ENCODE assay signal across 18 mouse cellular contexts in the genomic region with DNA sequence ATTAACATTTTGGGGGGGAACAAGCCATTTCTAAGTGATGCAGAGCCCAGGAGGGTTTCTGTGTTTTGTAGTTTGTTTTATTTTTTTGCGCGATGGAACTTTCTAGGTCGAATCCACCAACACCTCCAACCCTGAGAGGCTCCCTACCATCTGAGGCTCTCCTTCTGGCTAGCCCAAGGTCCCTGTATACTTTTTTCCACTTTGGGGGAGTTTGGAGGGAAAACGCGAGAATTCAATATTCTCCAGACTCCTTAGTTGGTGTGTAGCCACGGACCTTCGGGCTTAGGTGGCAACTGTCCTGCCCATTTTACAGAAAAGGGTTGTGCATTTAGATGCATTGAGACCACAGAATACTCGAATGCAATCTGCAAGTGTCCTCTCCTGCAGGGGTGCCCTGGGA. TPM values are rescaled to one million over a fixed set of nuclear protein-coding genes. Genes with fewer than 3 reads are reported as not detected.
A peak's percentile ranks its signal among the peaks of the same experiment; 100 is the strongest.
DNase-seq lines count a peak whose midpoint lies in the region; ATAC-seq and TF ChIP-seq lines count a peak whose summit lies in the region.
"Had no signal": no experiment of that assay in that cellular context is flagged by ENCODE, and none has a peak within 500 bp of the region (broad histone marks: within the 10 kb centered on the region; RNA-seq: fewer than 3 reads in every experiment).

No protein-coding gene starts in this region.

- no peak overlapping the region for H3K27ac ChIP-seq in hindbrain, embryonic 10.5 days
- H3K27ac ChIP-seq in hindbrain, embryonic 16.5 days (ENCODE audit: low read depth, low read length), result no peak overlapping the region
- H3K27ac ChIP-seq in midbrain, embryonic 14.5 days (replicated peaks; ENCODE audit: low read depth, low read length), result no peak overlapping the region
- H3K27ac ChIP-seq in midbrain, postnatal 0 days (ENCODE audit: low read depth, low read length), result no peak overlapping the region
- H3K27ac ChIP-seq: embryonic facial prominence, embryonic 12.5 days; heart, embryonic 15.5 days; kidney, embryonic 15.5 days; liver, embryonic 15.5 days; lung, embryonic 15.5 days; stomach, embryonic 15.5 days had no signal

- H3K36me3 ChIP-seq in hindbrain, embryonic 10.5 days, result no peaks in the 10 kb centered on the region
- no peaks in the 10 kb centered on the region for H3K36me3 ChIP-seq in hindbrain, embryonic 16.5 days (ENCODE audit: control insufficient read depth, insufficient read depth, low read length)
- no peaks in the 10 kb centered on the region for H3K36me3 ChIP-seq in midbrain, embryonic 14.5 days (ENCODE audit: control insufficient read depth, insufficient read depth, low read length)
- H3K36me3 ChIP-seq in midbrain, postnatal 0 days (ENCODE audit: insufficient read depth, low read length), result no peaks in the 10 kb centered on the region
- H3K36me3 ChIP-seq: embryonic facial prominence, embryonic 12.5 days; heart, embryonic 15.5 days; kidney, embryonic 15.5 days; liver, embryonic 15.5 days; lung, embryonic 15.5 days; stomach, embryonic 15.5 days had no signal

- 4% methylated on average over 8 of the region's 8 CpGs for WGBS in hindbrain, embryonic 10.5 days
- 5% methylated on average over 8 of the region's 8 CpGs for WGBS in hindbrain, embryonic 16.5 days
- WGBS in midbrain, embryonic 14.5 days, result 6% methylated on average over 8 of the region's 8 CpGs
- WGBS in midbrain, postnatal 0 days, result 8% methylated on average over 8 of the region's 8 CpGs

- H3K4me1 ChIP-seq in hindbrain, embryonic 10.5 days (replicated peaks), result peaks cover 65% of the 10 kb centered on the region
- peaks cover 32% of the 10 kb centered on the region for H3K4me1 ChIP-seq in hindbrain, embryonic 16.5 days (ENCODE audit: control insufficient read depth, insufficient read depth, low read depth, low read length)
- H3K4me1 ChIP-seq in midbrain, embryonic 14.5 days (ENCODE audit: control insufficient read depth, insufficient read depth, low read length), result peaks cover 14% of the 10 kb centered on the region
- no peaks in the 10 kb centered on the region; the same call in 1 of the 2 replicates for H3K4me1 ChIP-seq in midbrain, postnatal 0 days (ENCODE audit: insufficient read depth, low read length)

- H3K9me3 ChIP-seq in hindbrain, embryonic 10.5 days, result no peaks in the 10 kb centered on the region
- no peaks in the 10 kb centered on the region for H3K9me3 ChIP-seq in hindbrain, embryonic 16.5 days (ENCODE audit: control insufficient read depth, low read length)
- H3K9me3 ChIP-seq in midbrain, embryonic 14.5 days (ENCODE audit: control insufficient read depth, low read length), result no peaks in the 10 kb centered on the region
- no peaks in the 10 kb centered on the region for H3K9me3 ChIP-seq in midbrain, postnatal 0 days (ENCODE audit: low read length)
- H3K9me3 ChIP-seq: embryonic facial prominence, embryonic 12.5 days; heart, embryonic 15.5 days; kidney, embryonic 15.5 days; liver, embryonic 15.5 days; lung, embryonic 15.5 days; megakaryocyte, embryonic 14.5 days; stomach, embryonic 15.5 days had no signal

- 0 out of 2 replicates have a peak overlapping the region, but pooled peaks have one; percentile 0 for H3K4me3 ChIP-seq in hindbrain, embryonic 10.5 days
- H3K4me3 ChIP-seq in hindbrain, embryonic 16.5 days (ENCODE audit: low read length), result no peak overlapping the region
- H3K4me3 ChIP-seq in midbrain, embryonic 14.5 days (replicated peaks; ENCODE audit: low read depth, low read length), result no peak overlapping the region
- no peak overlapping the region for H3K4me3 ChIP-seq in midbrain, postnatal 0 days (ENCODE audit: low read depth, low read length)
- H3K4me3 ChIP-seq: erythroblast, embryonic 14.5 days; liver, embryonic 15.5 days had no signal

- H3K4me2 ChIP-seq in hindbrain, embryonic 16.5 days (ENCODE audit: low read length), result no peak overlapping the region
- no peak overlapping the region for H3K4me2 ChIP-seq in midbrain, embryonic 14.5 days (ENCODE audit: low read length)
- H3K4me2 ChIP-seq in midbrain, postnatal 0 days (ENCODE audit: low read depth, low read length, poor library complexity, severe bottlenecking), result no peak overlapping the region

- H3K9ac ChIP-seq in hindbrain, embryonic 16.5 days (ENCODE audit: low read depth, low read length), result no peak overlapping the region
- no peak overlapping the region for H3K9ac ChIP-seq in midbrain, embryonic 14.5 days (replicated peaks; ENCODE audit: low read length)
- H3K9ac ChIP-seq in midbrain, postnatal 0 days (replicated peaks; ENCODE audit: low read length, poor library complexity, severe bottlenecking), result no peak overlapping the region
- H3K9ac ChIP-seq: embryonic facial prominence, embryonic 12.5 days; heart, embryonic 15.5 days; kidney, embryonic 15.5 days; liver, embryonic 15.5 days; lung, embryonic 15.5 days; stomach, embryonic 15.5 days had no signal

- H3K27me3 ChIP-seq in hindbrain, embryonic 10.5 days (ENCODE audit: insufficient read depth, poor library complexity, severe bottlenecking), result peaks cover 84% of the 10 kb centered on the region
- H3K27me3 ChIP-seq in hindbrain, embryonic 16.5 days (replicated peaks; ENCODE audit: control insufficient read depth, insufficient read depth, low read length), result peaks cover 24% of the 10 kb centered on the region
- peaks cover 77% of the 10 kb centered on the region for H3K27me3 ChIP-seq in midbrain, embryonic 14.5 days (ENCODE audit: control insufficient read depth, insufficient read depth, low read length)
- H3K27me3 ChIP-seq in midbrain, postnatal 0 days (ENCODE audit: insufficient read depth, low read length), result peaks cover 61% of the 10 kb centered on the region

- ATAC-seq in hindbrain, embryonic 16.5 days, result no peak
- no peak for ATAC-seq in midbrain, embryonic 14.5 days (ENCODE audit: low FRiP score, low TSS enrichment)
- no peak for ATAC-seq in midbrain, postnatal 0 days (ENCODE audit: low FRiP score)

- DNase-seq in cerebellum, adult 11-12 months, result peak; percentile 8
- no peak for DNase-seq in cerebellum, postnatal 25 days
- peak; percentile 28 for DNase-seq in hindbrain, embryonic 10.5 days (ENCODE audit: low spot score)
- DNase-seq in midbrain, embryonic 14.5 days, result peak; percentile 26
- no peak for DNase-seq in midbrain, postnatal 0 days (ENCODE audit: low spot score)
- DNase-seq in frontal cortex, postnatal 10 days (ENCODE audit: low spot score in 2 of 2), result no peak
- DNase-seq: kidney, adult 11 months had no signal

- no peak for TF ChIP-seq CTCF in midbrain, postnatal 0 days (IDR thresholded peaks at IDR 0.05)

RNA-seq across cellular contexts. Expression of a gene that starts 12.5 kb away (rescaled TPM):
- 0.68 and 6.8 TPM in 2 replicates for polyA plus RNA-seq in hindbrain, embryonic 10.5 days (2016; fragmentation: Nextera tagmentation; extraction: Ambion mirVana)
- polyA plus RNA-seq in hindbrain, embryonic 16.5 days (2015; fragmentation: Nextera tagmentation; extraction: Ambion mirVana), result 10.8 and 11.8 TPM in 2 replicates
- polyA plus RNA-seq in midbrain, embryonic 14.5 days (2014; fragmentation: Nextera tagmentation; extraction: Ambion mirVana), result 5.0 TPM in 2 replicates
- 1.2 and 5.5 TPM in 2 replicates for total RNA-seq in midbrain, postnatal 0 days (2014; rRNA removed)
- polyA plus RNA-seq in midbrain, postnatal 0 days (2015; fragmentation: Nextera tagmentation; extraction: Ambion mirVana), result 0.07 and 0.26 TPM in 2 replicates
- total RNA-seq: adrenal gland, postnatal 14 days; monocyte, adult 5-6 weeks had no signal
- polyA plus RNA-seq: heart, embryonic 15.5 days; kidney, embryonic 15.5 days; liver, embryonic 15.5 days; lung, embryonic 15.5 days; stomach, embryonic 15.5 days had no signal

Comparison
In these comparisons a context has a peak if more than half of its experiments do, and no peak if none do; other contexts are left out.
1. DNase-seq: peak in cerebellum, adult 11-12 months (single experiment), hindbrain, embryonic 10.5 days (single experiment) and midbrain, embryonic 14.5 days (single experiment); none in cerebellum, postnatal 25 days (0 of 2), midbrain, postnatal 0 days (single experiment) and frontal cortex, postnatal 10 days (0 of 2).